Mouse (Mus musculus) kidney, adult 2 months (tissue): ENCODE results near the gene Rbms1. TPM values are rescaled to one million over a fixed set of nuclear protein-coding genes. Genes with fewer than 3 reads are reported as not detected.

Experiments used
- DNase-seq: peaks from one replicate; pipeline ENCODE4 v3.0.0; 2021
- H3K27ac ChIP-seq: fragments of 200-500 bp; 2 replicates; pipeline ENCODE4 v1.5.1; 2012; ENCODE audit warnings: low read depth, low read length, control low read depth, inconsistent platforms; ENCODE audit not compliant: insufficient read depth
- H3K27me3 ChIP-seq: fragments of 200-500 bp; replicated peaks from 2 replicates; pipeline ENCODE4 v1.6.1; 2012; ENCODE audit warnings: mild to moderate bottlenecking, moderate library complexity, low read length, inconsistent platforms; ENCODE audit not compliant: control insufficient read depth, insufficient read depth
- H3K36me3 ChIP-seq: fragments of 200-500 bp; 2 replicates; pipeline ENCODE4 v1.6.1; 2012; ENCODE audit warnings: mild to moderate bottlenecking, moderate library complexity, low read length, inconsistent platforms; ENCODE audit not compliant: control insufficient read depth, insufficient read depth
- H3K4me1 ChIP-seq: fragments of 200-500 bp; 2 replicates; pipeline ENCODE4 v1.6.1; 2011; ENCODE audit warnings: low read length; ENCODE audit not compliant: control insufficient read depth, insufficient read depth
- H3K4me3 ChIP-seq: fragments of 200-500 bp; 2 replicates; pipeline ENCODE4 v1.5.1; 2011; ENCODE audit warnings: mild to moderate bottlenecking, low read depth, low read length, control low read depth; ENCODE audit not compliant: insufficient read depth
- CTCF ChIP-seq: fragments of 200-500 bp; conservative IDR thresholded peaks from 2 replicates; pipeline ENCODE4 v1.5.1; 2011; ENCODE audit warnings: low read depth, mild to moderate bottlenecking, control low read depth, low read length, moderate library complexity, mixed read lengths; ENCODE audit not compliant: insufficient read depth, insufficient read length
- POLR2A ChIP-seq: fragments of 200-500 bp; IDR thresholded peaks from one replicate; pipeline ENCODE4 v1.6.1; 2011; ENCODE audit warnings: low read depth, low read length, control low read depth
- WGBS: fragments of 180-500 bp; shearing (Covaris S2); methylation state at CpG from one replicate; pipeline ENCODE4 v1.1.7; 2018; 5-methylcytosine and 5-hydroxymethylcytosine counted together
- polyA plus RNA-seq: library from polyadenylated mRNA; depleted of rRNA; stranded (reverse); fragments of >200 nt; gene quantifications from 2 replicates; pipeline ENCODE4 v1.2.3, GENCODE M21; 2012

Gene Rbms1
- polyA plus RNA-seq, 1 experiment, result 73.8 TPM

DNA sequence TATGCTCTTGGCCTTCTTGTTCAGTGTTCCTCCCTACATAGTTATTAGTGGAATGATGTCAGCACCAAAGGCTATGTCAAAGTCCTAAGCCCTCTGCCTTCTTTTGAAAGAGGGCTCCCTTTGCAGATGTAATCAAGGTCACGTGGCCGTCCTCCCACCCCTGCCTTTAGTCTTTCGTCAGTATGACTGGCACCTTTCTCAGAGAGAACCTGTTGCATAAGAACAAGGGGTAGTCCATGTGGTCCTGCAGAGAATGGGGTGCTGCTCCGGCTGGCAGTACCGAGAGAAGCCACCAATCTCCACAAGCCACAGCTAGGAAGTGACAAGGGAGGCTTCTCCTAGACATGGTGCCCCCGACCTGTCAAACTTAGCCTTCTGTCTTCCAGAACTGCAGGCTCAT is 154.2 kb downstream of the Rbms1 start:
- Histone ChIP-seq H3K27ac (0 out of 2 replicates have a peak overlapping the region, but pooled peaks have one; percentile 5), H3K4me1 (peaks cover 21% of the 10 kb centered on the region)
- no peak for DNase-seq

DNA sequence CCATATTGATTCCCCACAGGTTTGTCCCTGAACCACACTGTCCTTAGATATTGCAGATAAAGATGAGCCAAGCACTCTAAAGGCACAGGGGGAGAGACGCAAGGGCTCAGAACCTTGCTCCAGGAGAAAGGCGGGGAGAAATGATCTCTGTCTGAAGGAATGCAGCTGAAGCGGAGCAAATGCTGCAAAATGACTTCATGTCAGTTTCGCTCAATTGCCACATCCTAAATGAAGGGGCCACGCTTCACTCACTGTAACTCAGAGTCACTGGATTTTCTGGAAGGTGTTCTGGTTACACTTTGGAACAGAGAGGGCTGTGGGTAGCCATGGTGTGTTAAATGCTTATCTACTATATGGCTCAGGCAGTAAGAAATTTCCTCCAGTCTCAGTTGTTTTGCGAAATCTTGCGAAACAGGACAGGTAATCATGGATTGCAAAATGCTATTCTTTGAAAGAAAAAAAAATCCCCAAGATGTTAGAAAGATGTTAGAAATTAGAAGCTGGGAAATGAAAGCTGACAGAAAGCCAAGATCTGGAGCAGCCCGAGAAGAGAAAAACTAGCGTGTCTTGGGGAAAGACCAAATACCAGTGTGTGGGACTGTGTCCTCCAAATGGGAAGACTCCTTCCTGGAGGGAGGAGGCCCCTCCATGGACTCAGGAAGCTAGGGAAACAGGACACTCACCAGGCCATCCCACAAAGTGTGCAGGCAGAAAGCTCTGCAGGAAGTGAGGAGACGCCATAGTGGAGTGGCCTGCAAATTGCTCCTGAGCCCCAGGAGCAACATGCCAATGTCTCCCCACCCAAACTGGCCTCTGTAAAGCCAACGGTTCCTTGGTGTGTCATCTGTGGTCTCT is 155.4 kb downstream of the Rbms1 start:
- Histone ChIP-seq H3K4me3 (no peak overlapping the region), H3K27ac (no peak overlapping the region; the same call in 1 of the 2 replicates), H3K36me3 (no peaks in the 10 kb centered on the region), H3K4me1 (peaks cover 26% of the 10 kb centered on the region), H3K27me3 (no peaks in the 10 kb centered on the region)
- WGBS, result 69% methylated on average over 11 of the region's 11 CpGs
- no peak for TF ChIP-seq CTCF
- no peak for DNase-seq

More for the DNA sequence above, 154.2 kb downstream of the Rbms1 start:
- Histone ChIP-seq H3K36me3 (no peaks in the 10 kb centered on the region), H3K27me3 (no peaks in the 10 kb centered on the region), H3K4me3 (no peak overlapping the region)
- WGBS, result 77% methylated on average over 6 of the region's 6 CpGs
- TF ChIP-seq POLR2A, result no peak
- TF ChIP-seq CTCF, result no peak

DNA sequence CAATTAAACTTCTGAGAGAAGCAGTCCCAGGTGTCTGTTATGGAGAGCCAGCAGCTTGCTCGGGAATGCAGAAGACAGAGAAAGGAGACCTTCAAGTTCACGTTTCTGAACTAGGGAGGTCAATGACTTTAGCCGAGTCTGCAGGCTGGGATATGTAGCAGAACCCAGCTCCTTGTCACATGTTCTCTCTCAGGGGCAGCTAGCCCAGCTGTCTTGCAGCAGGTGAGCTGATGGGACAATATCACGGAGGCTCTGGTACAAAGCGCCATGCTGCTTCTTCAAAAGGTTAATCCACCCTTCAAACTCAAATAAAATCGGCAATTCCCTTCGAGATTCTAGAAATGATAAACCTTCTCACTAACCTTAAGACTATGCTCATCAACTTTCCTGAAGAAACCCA is 158.2 kb downstream of the Rbms1 start:
- Histone ChIP-seq H3K36me3 (no peaks in the 10 kb centered on the region), H3K4me3 (no peak overlapping the region), H3K27ac (no peak overlapping the region), H3K4me1 (peaks cover 35% of the 10 kb centered on the region), H3K27me3 (no peaks in the 10 kb centered on the region)
- TF ChIP-seq CTCF (no peak), POLR2A (no peak)
- DNase-seq, result no peak
- WGBS, result 54% methylated on average over 7 of the region's 7 CpGs

DNA sequence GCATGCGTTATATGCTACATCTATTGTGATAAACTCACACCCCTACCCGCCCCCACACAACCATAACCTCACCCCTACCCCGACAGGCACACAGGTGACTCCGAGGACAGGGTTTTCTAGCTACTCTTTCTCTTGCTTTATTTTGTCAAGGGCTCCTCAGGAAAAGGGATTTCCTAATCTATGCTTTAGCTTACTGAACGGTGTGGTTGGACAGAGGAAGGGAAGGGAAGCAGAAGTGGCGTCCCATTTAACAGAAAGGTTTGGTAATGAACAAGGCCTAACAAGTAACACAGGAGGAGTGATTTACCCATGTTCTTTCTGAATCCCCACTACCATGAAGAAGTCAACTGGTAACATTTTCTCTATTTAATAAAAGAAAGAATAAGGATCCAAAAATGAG is 159.6 kb downstream of the Rbms1 start:
- H3K27me3 ChIP-seq, result no peaks in the 10 kb centered on the region
- WGBS, result 86% methylated on average over 6 of the region's 6 CpGs
- no peak overlapping the region for H3K27ac ChIP-seq
- H3K4me3 ChIP-seq, result no peak overlapping the region
- no peak for DNase-seq
- H3K4me1 ChIP-seq, result peaks cover 28% of the 10 kb centered on the region
- no peak for TF ChIP-seq POLR2A
- TF ChIP-seq CTCF, result no peak
- H3K36me3 ChIP-seq, result no peaks in the 10 kb centered on the region

DNA sequence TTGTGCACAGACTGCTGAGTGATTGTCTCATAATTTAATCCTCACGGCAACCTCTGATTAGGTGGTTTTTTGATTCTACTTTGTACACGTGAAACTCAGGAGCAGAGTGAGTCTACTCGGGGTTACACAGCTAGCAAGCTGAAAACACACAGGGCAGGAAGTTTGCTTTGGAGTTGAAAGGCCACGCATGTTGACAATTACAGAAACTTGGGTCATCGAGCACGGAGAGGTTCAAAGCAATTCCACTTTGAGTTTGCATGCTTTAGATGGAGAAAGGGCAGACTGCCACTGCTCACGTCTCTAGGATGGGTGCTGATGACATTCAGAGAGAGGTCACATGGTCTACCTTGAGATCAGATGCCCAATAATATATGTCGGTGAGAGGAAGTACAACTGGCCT is 160.2 kb downstream of the Rbms1 start:
- no peak overlapping the region for H3K4me3 ChIP-seq
- no peak for DNase-seq
- H3K27ac ChIP-seq, result no peak overlapping the region
- H3K4me1 ChIP-seq, result peaks cover 26% of the 10 kb centered on the region
- 45% methylated on average over 8 of the region's 8 CpGs for WGBS
- no peak for TF ChIP-seq POLR2A
- no peak for TF ChIP-seq CTCF
- no peaks in the 10 kb centered on the region for H3K36me3 ChIP-seq
- H3K27me3 ChIP-seq, result no peaks in the 10 kb centered on the region

DNA sequence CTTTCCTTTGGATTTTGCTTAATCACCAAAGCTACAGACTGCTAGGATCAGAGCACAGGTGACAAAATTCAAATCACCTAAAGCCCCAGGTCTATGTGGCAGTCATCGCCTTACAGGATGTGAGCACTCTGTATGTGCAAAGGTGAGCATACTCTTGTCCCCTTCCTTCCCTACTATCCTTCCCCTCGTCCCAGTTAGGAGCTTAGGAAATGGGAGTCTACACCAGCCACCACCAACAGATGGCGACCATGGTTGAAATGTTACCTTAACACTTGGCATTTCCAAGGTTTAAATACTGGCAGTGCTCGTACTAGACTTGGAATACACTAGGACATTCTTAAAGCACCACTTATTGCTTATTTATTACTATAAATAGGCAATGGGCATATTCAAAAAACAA is 160.8 kb downstream of the Rbms1 start:
- no peaks in the 10 kb centered on the region for H3K36me3 ChIP-seq
- H3K4me1 ChIP-seq, result peaks cover 22% of the 10 kb centered on the region
- DNase-seq, result peak; percentile 59
- no peaks in the 10 kb centered on the region for H3K27me3 ChIP-seq
- peak; percentile 61 for TF ChIP-seq CTCF
- TF ChIP-seq POLR2A, result no peak
- WGBS, result 29% methylated on average over 4 of the region's 4 CpGs
- no peak overlapping the region for H3K27ac ChIP-seq
- H3K4me3 ChIP-seq, result no peak overlapping the region

DNA sequence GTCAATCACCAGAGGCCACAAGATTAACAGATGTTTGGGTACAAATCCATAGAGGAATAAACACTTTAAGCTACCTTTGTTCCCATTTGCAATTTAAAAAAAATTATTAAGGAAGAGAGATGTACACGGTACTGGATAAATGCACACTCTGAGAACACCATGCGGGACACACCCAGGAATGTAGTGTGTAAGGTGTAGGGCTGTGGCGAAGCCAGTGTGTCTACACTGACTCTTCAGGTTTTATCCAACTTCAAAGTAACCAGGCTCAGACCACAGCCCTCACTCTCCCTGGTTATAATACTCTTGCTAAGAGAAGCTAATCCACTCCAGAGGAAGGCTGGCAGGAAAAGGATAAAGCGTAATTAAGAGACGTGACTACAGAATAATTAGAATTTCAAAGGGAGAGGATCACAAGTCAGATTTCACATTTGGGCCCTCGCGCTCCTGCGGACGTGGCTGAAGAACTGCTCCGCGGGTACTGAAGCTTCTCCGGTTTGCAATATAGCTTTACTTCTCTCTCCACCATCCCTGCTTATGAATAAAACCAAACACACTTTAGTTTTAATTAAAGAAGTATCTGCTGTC is 161.3 kb downstream of the Rbms1 start:
- TF ChIP-seq POLR2A (no peak), CTCF (no peak)
- Histone ChIP-seq H3K4me3 (no peak overlapping the region), H3K27me3 (no peaks in the 10 kb centered on the region), H3K27ac (no peak overlapping the region), H3K36me3 (no peaks in the 10 kb centered on the region), H3K4me1 (peaks cover 21% of the 10 kb centered on the region)
- 72% methylated on average over 12 of the region's 12 CpGs for WGBS
- DNase-seq, result no peak
